Mouse (Mus musculus): ENCODE data around the gene Man2a2.
"Not testable (repeated sequence)": the region's sequence is repeated elsewhere in the genome, so short reads cannot be mapped to it uniquely, and the experiment has no call there.

Gene Man2a2

GRCm38 (mm10) chr7:80336932-80337331, 34.2 kb downstream of the Man2a2 start:
- DNase-seq (ENCODE audit: low read depth, low spot score): no peak

DNA sequence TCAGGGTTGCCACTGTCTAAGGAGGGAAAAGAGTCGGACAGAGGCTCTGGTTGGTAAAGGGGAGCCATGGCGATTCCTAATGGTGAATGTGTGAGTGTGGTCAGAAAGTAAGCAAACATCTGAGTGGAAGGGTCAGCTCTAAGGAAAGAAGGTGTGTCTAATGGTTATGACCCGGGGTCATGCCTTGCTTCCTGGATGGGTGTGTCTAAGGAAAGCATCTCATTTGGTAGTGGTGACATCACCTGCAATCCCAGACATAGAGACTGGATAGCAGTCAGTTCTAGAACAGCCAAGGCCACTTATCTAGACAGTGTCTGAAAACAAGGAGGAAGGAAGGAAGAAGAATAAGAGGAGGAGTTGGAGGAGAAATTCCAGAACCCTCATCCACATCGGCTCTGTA, 36.3 kb downstream of the Man2a2 start:
- DNase-seq (ENCODE audit: low read depth, low spot score): no peak

GRCm38 (mm10) chr7:80331433-80331832, 39.7 kb downstream of the Man2a2 start:
- DNase-seq (ENCODE audit: low read depth, low spot score): no peak

DNA sequence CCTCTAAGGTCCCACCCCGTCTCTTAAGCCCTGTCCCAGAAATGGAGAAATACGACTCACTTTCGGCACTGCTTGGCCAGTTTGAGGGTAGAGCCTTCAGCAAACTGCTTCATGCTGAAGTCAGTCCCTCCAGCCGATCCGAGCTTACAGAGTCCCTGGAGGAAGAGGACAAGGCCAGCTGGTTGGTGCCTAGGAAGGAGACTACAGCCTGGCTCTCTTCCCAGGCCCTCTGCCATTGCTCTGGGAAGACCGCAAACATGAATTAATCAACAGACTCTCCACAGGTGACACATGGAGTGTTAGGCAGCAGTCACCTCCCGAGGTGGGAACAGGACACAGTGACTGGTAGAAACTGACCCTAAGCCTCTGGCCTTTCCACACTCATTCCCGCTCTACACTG, 40.9 kb downstream of the Man2a2 start:
- peak; percentile 83 for DNase-seq (ENCODE audit: low read depth, low spot score)

GRCm38 (mm10) chr7:80326076-80326475, 45.1 kb downstream of the Man2a2 start:
- DNase-seq (ENCODE audit: low read depth, low spot score): no peak

- DNase-seq (ENCODE audit: low read depth, low spot score): peak; percentile 49
Observed at GRCm38 (mm10) chr7:80325292-80325868, 45.8 kb downstream of the Man2a2 start.

- not testable (repeated sequence) for DNase-seq (ENCODE audit: low read depth, low spot score)
Observed at GRCm38 (mm10) chr7:80324816-80325119, 46.4 kb downstream of the Man2a2 start.

DNA sequence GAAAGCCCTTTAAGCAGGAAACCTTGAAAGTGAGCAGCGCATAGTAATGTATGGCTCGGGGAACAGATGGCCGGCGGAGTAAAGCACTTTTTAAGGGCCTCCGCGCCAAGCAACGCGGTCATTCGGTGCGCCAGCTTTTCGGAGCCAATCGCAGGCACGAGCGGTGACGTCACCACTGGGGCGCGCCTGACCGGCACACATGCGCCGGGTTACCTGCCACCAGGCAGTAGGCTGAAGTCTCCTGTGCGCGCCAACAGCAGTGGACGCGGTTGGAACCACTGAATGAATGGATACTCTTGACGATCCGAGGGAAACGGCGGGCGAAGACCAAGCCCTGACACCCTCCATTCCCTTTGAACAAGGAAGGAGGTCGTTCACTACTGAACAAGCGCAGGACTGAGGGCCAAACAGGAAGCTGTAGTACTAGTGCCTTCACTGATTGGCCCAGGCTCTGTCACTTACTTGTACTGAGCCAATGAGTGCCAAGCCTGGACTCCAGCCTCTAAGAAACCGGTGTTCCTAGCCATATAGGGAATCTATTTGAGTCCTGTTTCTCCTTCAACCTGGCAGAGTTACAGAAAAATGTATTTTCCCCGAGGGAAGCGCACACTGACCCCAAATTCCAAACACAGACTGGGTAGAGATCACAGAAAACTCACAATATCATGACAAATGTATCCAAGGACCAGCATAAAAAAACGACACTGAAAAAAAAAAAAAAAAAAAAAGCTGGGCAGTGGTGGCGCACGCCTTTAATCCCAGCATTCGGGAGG, 46.9 kb downstream of the Man2a2 start, which contains the start of gene Rccd1:
Gene Rccd1 (minus strand): TSS at position 412 of the 773 bp plus-strand sequence.
- DNase-seq (ENCODE audit: low read depth, low spot score): peak; percentile 99

DNA sequence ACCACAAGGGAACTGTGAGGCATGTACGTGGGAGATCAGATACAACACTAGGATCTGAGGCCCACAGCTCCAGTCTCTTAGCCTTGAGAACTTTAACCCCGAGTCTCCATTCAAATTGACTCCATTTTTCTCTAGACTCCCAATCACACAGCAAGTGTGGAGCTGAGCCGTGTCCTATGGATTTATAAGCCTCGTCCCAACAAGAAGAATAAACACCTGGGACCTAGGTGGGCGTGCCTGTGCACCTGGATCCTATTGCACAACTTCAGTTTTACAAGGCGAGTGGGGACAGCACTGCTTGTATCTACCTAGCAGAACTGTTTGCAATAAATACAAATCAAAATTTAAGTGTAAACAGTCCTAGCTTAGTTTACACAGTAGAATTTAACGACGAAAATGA, 47.8 kb downstream of the Man2a2 start:
- no peak for DNase-seq (ENCODE audit: low read depth, low spot score)

- no peak for DNase-seq (ENCODE audit: low read depth, low spot score)
Observed at GRCm38 (mm10) chr7:80319846-80320496, 51.2 kb downstream of the Man2a2 start.

- DNase-seq (ENCODE audit: low read depth, low spot score): peak; percentile 49
Observed at GRCm38 (mm10) chr7:80318670-80319069, 52.5 kb downstream of the Man2a2 start.

- DNase-seq (ENCODE audit: low read depth, low spot score): no peak
Observed at GRCm38 (mm10) chr7:80317439-80318115, 53.6 kb downstream of the Man2a2 start.

GRCm38 (mm10) chr7:80315733-80316132, 55.4 kb downstream of the Man2a2 start:
- no peak for DNase-seq (ENCODE audit: low read depth, low spot score)

DNA sequence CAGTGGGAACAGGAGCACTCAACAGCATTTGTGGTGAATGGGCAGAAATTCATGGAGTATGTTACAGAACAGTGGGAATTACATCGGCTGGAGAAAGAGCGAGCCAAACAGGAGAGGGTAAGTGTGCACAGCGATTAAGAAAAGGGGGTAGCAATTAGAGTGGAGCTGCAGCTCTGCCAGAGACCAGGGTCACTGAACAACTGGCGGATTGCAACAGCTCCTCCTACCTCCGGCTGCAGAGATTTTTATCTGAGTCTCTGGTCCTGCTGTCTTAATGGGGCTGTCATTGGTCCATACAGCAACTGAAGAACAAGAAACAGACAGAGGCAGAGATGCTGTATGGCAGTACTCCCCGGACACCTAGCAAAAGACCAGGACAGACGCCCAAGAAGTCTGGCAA, 60.4 kb downstream of the Man2a2 start:
- no peak for DNase-seq (ENCODE audit: low read depth, low spot score)

- no peak for DNase-seq (ENCODE audit: low read depth, low spot score)
Observed at GRCm38 (mm10) chr7:80307766-80308165, 63.4 kb downstream of the Man2a2 start.

DNA sequence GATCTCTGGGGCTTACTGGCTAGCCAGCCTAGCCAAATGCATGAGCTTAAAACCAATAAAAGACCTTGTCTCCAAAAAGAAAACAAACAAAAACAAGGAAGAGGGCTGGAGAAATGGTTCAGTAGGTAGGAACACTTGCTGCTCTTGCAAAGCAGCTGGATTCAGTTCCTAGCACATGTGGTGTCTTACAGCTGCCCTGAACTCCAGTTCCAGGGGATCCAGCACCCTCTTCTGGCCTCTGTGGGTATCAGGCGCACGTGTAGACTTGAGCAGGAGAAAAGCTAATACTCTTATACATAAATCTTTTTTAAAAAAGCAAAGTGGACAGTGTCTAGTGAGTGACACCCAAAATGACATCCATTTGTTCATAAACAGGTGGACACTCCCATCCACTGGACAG, 69.7 kb downstream of the Man2a2 start:
- DNase-seq (ENCODE audit: low read depth, low spot score): no peak

- no peak for DNase-seq (ENCODE audit: low read depth, low spot score)
Observed at GRCm38 (mm10) chr7:80299568-80299967, 71.6 kb downstream of the Man2a2 start.

Measured in brain, adult 2 months (tissue).